Mouse (Mus musculus): Measurements from ENCODE around the gene Galc.

GRCm38 (mm10) chr12:98269791-98270745, 10.8 kb upstream of the Galc start:
- TF ChIP-seq CTCF (IDR thresholded peaks at IDR 0.05; ENCODE audit: control insufficient read depth, insufficient read depth, low read length): no peak
- no peak for TF ChIP-seq POLR2A (IDR thresholded peaks at IDR 0.05; ENCODE audit: borderline replicate concordance, control insufficient read depth, low read depth, low read length)

All from bone marrow, adult 2 months (tissue).